Mouse (Mus musculus): Measurements from ENCODE around the gene Eif2b2. TPM values are rescaled to one million over a fixed set of nuclear protein-coding genes. Genes with fewer than 3 reads are reported as not detected.
A peak's percentile ranks its signal among the peaks of the same experiment; 100 is the strongest.

The Eif2b2 gene
- polyA plus RNA-seq (2021): 68.8 TPM

- in situ Hi-C loops (cut with MboI; ENCODE audit: low pct_unique_long_range_greater_than_20kb): no loop called here
- ChIA-PET CTCF (interaction anchor here (0.9 to 2.5 kb wide), 5 partner anchors 10 to 86 kb away, joined by 3 to 8 read pairs (median 3); no protein-coding TSS in a partner anchor), POLR2A (interaction anchor here (1.2 to 1.4 kb wide), 3 partner anchors 18 to 79 kb away, joined by 4 to 6 read pairs (median 4); no protein-coding TSS in a partner anchor)
- H3K27me3 ChIP-seq: no peaks in the 10 kb centered on the region
- TF ChIP-seq CTCF (IDR thresholded peaks at IDR 0.05): no peak
- DNase-seq (ENCODE audit: low read depth, low spot score): no peak
- ATAC-seq: peak; percentile 95
These were observed at the start of gene Eif2b2 for GRCm38 (mm10) chr12:85219236-85219904. TSS of gene Eif2b2 (plus strand) at chr12:85219481.

GRCm38 (mm10) chr12:85169877-85170276 is 49.4 kb upstream of the Eif2b2 start:
- TF ChIP-seq CTCF (IDR thresholded peaks at IDR 0.05): no peak
- ATAC-seq: peak; percentile 31
- no peaks in the 10 kb centered on the region for H3K27me3 ChIP-seq
- ChIA-PET CTCF (interaction anchor here (0.7 to 2.5 kb wide), 8 partner anchors 24 to 136 kb away, joined by 3 to 18 read pairs (median 4); partner anchors contain the start of genes Acyp1, Eif2b2 and Zc2hc1c), POLR2A (interaction anchor here (0.6 kb wide), 1 partner anchor 16 kb away, joined by 3 read pairs; no protein-coding TSS in a partner anchor)
- in situ Hi-C loops (cut with MboI; ENCODE audit: low pct_unique_long_range_greater_than_20kb): loop anchor here (5.0 kb wide), 1 partner anchor 117 kb away; the partner anchor contains the start of genes Acyp1 and Zc2hc1c
- DNase-seq (ENCODE audit: low read depth, low spot score): no peak

GRCm38 (mm10) chr12:85170284-85170947 is 48.9 kb upstream of the Eif2b2 start:
- DNase-seq (ENCODE audit: low read depth, low spot score) (no peak), ATAC-seq (no peak)
- POLR2A ChIA-PET: interaction anchor here (0.6 kb wide), 1 partner anchor 15 kb away, joined by 3 read pairs; no protein-coding TSS in a partner anchor
- CTCF ChIA-PET: interaction anchor here (0.7 to 2.5 kb wide), 8 partner anchors 23 to 135 kb away, joined by 3 to 18 read pairs (median 4); partner anchors contain the start of genes Acyp1, Eif2b2 and Zc2hc1c
- in situ Hi-C loops (cut with MboI; ENCODE audit: low pct_unique_long_range_greater_than_20kb): loop anchor here (5.0 kb wide), 1 partner anchor 117 kb away; the partner anchor contains the start of genes Acyp1 and Zc2hc1c
- H3K27me3 ChIP-seq: no peaks in the 10 kb centered on the region
- TF ChIP-seq CTCF (IDR thresholded peaks at IDR 0.05): no peak

GRCm38 (mm10) chr12:85170948-85171307 is 48.4 kb upstream of the Eif2b2 start:
- no peak for TF ChIP-seq CTCF (IDR thresholded peaks at IDR 0.05)
- POLR2A ChIA-PET: no interaction called here
- ATAC-seq (no peak), DNase-seq (ENCODE audit: low read depth, low spot score) (no peak)
- CTCF ChIA-PET: interaction anchor here (0.8 to 2.5 kb wide), 3 partner anchors 47 to 135 kb away, joined by 3 to 18 read pairs (median 11); partner anchors contain the start of genes Acyp1 and Zc2hc1c
- H3K27me3 ChIP-seq: no peaks in the 10 kb centered on the region
- in situ Hi-C loops (cut with MboI; ENCODE audit: low pct_unique_long_range_greater_than_20kb): loop anchor here (5.0 kb wide), 1 partner anchor 116 kb away; the partner anchor contains the start of genes Acyp1 and Zc2hc1c

GRCm38 (mm10) chr12:85174016-85174415 is 45.3 kb upstream of the Eif2b2 start:
- CTCF ChIA-PET: interaction anchor here (0.9 to 1.0 kb wide), 2 partner anchors 31 to 132 kb away, joined by 3 read pairs; no protein-coding TSS in a partner anchor
- POLR2A ChIA-PET: no interaction called here
- TF ChIP-seq CTCF (IDR thresholded peaks at IDR 0.05): no peak
- ATAC-seq (no peak), DNase-seq (ENCODE audit: low read depth, low spot score) (no peak)
- H3K27me3 ChIP-seq: no peaks in the 10 kb centered on the region
- in situ Hi-C loops (cut with MboI; ENCODE audit: low pct_unique_long_range_greater_than_20kb): loop anchor here (5.0 kb wide), 1 partner anchor 113 kb away; the partner anchor contains the start of genes Acyp1 and Zc2hc1c

- no peak for TF ChIP-seq CTCF (IDR thresholded peaks at IDR 0.05)
- DNase-seq (ENCODE audit: low read depth, low spot score): no peak
- POLR2A ChIA-PET: no interaction called here
- CTCF ChIA-PET: interaction anchor here (0.9 to 1.2 kb wide), 3 partner anchors 30 to 112 kb away, joined by 3 read pairs; no protein-coding TSS in a partner anchor
- in situ Hi-C loops (cut with MboI; ENCODE audit: low pct_unique_long_range_greater_than_20kb): loop anchor here (5.0 to 25.0 kb wide), 2 partner anchors 52 to 312 kb away; no protein-coding TSS in a partner anchor
- ATAC-seq: no peak
- no peaks in the 10 kb centered on the region for H3K27me3 ChIP-seq
These were observed 44.1 kb upstream of the Eif2b2 start for GRCm38 (mm10) chr12:85175087-85175675.

- POLR2A ChIA-PET: interaction anchor here (1.1 kb wide), 1 partner anchor 44 kb away, joined by 3 read pairs; no protein-coding TSS in a partner anchor
- ATAC-seq (no peak), DNase-seq (ENCODE audit: low read depth, low spot score) (no peak)
- no peaks in the 10 kb centered on the region for H3K27me3 ChIP-seq
- in situ Hi-C loops (cut with MboI; ENCODE audit: low pct_unique_long_range_greater_than_20kb): loop anchor here (5.0 to 25.0 kb wide), 2 partner anchors 51 to 311 kb away; no protein-coding TSS in a partner anchor
- no peak for TF ChIP-seq CTCF (IDR thresholded peaks at IDR 0.05)
- CTCF ChIA-PET: interaction anchor here (1.2 kb wide), 2 partner anchors 9 to 111 kb away, joined by 3 read pairs; no protein-coding TSS in a partner anchor
These were observed 43.1 kb upstream of the Eif2b2 start for GRCm38 (mm10) chr12:85175926-85176845.

- TF ChIP-seq CTCF (IDR thresholded peaks at IDR 0.05): no peak
- ChIA-PET CTCF (interaction anchor here (1.2 kb wide), 1 partner anchor 9 kb away, joined by 3 read pairs; no protein-coding TSS in a partner anchor), POLR2A (no interaction called here)
- ATAC-seq (no peak), DNase-seq (ENCODE audit: low read depth, low spot score) (no peak)
- in situ Hi-C loops (cut with MboI; ENCODE audit: low pct_unique_long_range_greater_than_20kb): loop anchor here (5.0 to 25.0 kb wide), 2 partner anchors 50 to 310 kb away; no protein-coding TSS in a partner anchor
- no peaks in the 10 kb centered on the region for H3K27me3 ChIP-seq
These were observed 42.3 kb upstream of the Eif2b2 start for GRCm38 (mm10) chr12:85176846-85177523.
